Mouse (Mus musculus) midbrain, embryonic 16.5 days (tissue): Measurements from ENCODE around the gene Gm20388. TPM values are rescaled to one million over a fixed set of nuclear protein-coding genes. Genes with fewer than 3 reads are reported as not detected.

Source experiments
- ATAC-seq: fragments of 200-750 bp; cut with Nextera tagmentation; 2 replicates; pipeline ENCODE4 v1.8.0; 2017; ENCODE audit warnings: moderate TSS enrichment
- H3K27ac ChIP-seq: fragments of 300-500 bp; sonication (generic); 2 replicates; pipeline ENCODE4 v1.5.1; 2014; ENCODE audit warnings: mild to moderate bottlenecking, low read length, mixed read lengths
- H3K27me3 ChIP-seq: fragments of 300-500 bp; sonication (generic); 2 replicates; pipeline ENCODE4 v1.6.1; 2014; ENCODE audit warnings: low read depth, low read length, mixed read lengths; ENCODE audit not compliant: control insufficient read depth, insufficient read depth
- H3K36me3 ChIP-seq: fragments of 300-500 bp; sonication (generic); 2 replicates; pipeline ENCODE4 v1.6.1; 2014; ENCODE audit warnings: mild to moderate bottlenecking, low read length, moderate library complexity, mixed read lengths; ENCODE audit not compliant: control insufficient read depth, insufficient read depth
- H3K4me1 ChIP-seq: fragments of 300-500 bp; sonication (generic); 2 replicates; pipeline ENCODE4 v1.6.1; 2014; ENCODE audit warnings: mild to moderate bottlenecking, low read length, mixed read lengths; ENCODE audit not compliant: control insufficient read depth, insufficient read depth
- H3K4me2 ChIP-seq: fragments of 300-500 bp; sonication (generic); 2 replicates; pipeline ENCODE4 v1.6.1; 2014; ENCODE audit warnings: mild to moderate bottlenecking, low read length, mixed read lengths
- H3K4me3 ChIP-seq: fragments of 300-500 bp; sonication (generic); 2 replicates; pipeline ENCODE4 v1.5.1; 2014; ENCODE audit warnings: low read depth, mild to moderate bottlenecking, low read length, moderate library complexity, mixed read lengths
- H3K9ac ChIP-seq: fragments of 300-500 bp; sonication (generic); 2 replicates; pipeline ENCODE4 v1.6.1; 2014; ENCODE audit warnings: low read depth, low read length, mixed read lengths
- H3K9me3 ChIP-seq: fragments of 300-500 bp; sonication (generic); replicated peaks from 2 replicates; pipeline ENCODE4 v1.6.1; 2014; ENCODE audit warnings: mild to moderate bottlenecking, low read length, mixed read lengths; ENCODE audit not compliant: control insufficient read depth, poor library complexity, severe bottlenecking
- WGBS: fragments of 180-500 bp; shearing (Covaris S2); extraction: QIAGEN DNeasy Blood & Tissue Kit; methylation state at CpG from one replicate; pipeline ENCODE4 v1.1.7; 2014; 5-methylcytosine and 5-hydroxymethylcytosine counted together
- polyA plus RNA-seq: library from polyadenylated mRNA; unstranded; fragments of >200 nt; fragmentation: Nextera tagmentation; extraction: Ambion mirVana; gene quantifications from 2 replicates; pipeline ENCODE4 v1.2.1, GENCODE M21; 2015

The Gm20388 gene
- polyA plus RNA-seq, 1 experiment from 2014 or later: 7.5 TPM

DNA sequence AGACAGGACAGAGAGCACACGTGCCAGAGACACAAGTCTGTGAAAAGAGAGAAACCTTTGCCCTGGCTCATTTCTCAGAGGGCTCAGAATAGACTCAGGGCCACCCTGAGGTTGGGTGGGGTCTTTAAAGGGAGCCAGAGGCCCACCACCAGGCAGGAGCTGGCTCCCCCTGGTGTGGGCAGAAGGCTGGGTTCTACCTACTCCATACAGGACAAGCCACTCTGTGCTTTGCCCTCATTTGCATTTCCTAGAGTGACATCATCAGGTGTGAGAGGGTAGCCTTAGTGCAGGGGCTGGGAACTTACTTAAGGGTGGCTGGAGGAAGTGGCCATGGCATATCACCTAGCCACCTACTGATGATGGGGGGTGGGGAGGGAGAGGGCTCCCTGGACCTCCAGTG lies 2145.5 kb downstream of the Gm20388 start:
- no peaks in the 10 kb centered on the region for H3K36me3 ChIP-seq
- 57% methylated on average over 1 of the region's 1 CpGs for WGBS
- no peaks in the 10 kb centered on the region for H3K27me3 ChIP-seq
- H3K4me1 ChIP-seq: peaks cover 4% of the 10 kb centered on the region; the same call in 1 of the 2 replicates
- no peak overlapping the region for H3K27ac ChIP-seq
- H3K4me2 ChIP-seq: no peak overlapping the region
- H3K4me3 ChIP-seq: no peak overlapping the region
- H3K9me3 ChIP-seq: no peaks in the 10 kb centered on the region
- H3K9ac ChIP-seq: no peak overlapping the region
- no peak for ATAC-seq

DNA sequence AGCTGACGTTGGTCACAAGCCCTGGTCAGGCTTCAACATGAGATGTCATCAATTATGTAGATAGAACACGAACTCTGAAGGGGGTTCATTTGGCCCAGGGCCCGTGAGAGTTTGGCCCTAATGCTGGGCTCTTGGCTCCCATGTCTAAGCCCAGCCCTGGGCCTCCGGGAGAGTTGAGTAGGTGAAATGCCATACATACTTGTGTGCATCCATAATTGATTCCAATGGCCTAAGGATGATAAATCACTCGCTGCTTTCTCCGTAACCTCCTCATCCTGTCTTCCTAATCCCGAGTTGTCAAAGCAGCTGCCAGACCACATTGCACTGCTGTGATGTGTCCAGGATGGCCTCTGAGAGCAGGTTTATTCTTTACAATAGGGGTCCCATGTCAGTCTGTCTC lies 2146.2 kb downstream of the Gm20388 start:
- Histone ChIP-seq H3K9ac (no peak overlapping the region), H3K27me3 (no peaks in the 10 kb centered on the region), H3K27ac (no peak overlapping the region), H3K36me3 (no peaks in the 10 kb centered on the region), H3K4me3 (no peak overlapping the region), H3K4me1 (peaks cover 4% of the 10 kb centered on the region; the same call in 1 of the 2 replicates), H3K9me3 (no peaks in the 10 kb centered on the region), H3K4me2 (no peak overlapping the region)
- WGBS: 88% methylated on average over 7 of the region's 7 CpGs
- ATAC-seq: no peak

DNA sequence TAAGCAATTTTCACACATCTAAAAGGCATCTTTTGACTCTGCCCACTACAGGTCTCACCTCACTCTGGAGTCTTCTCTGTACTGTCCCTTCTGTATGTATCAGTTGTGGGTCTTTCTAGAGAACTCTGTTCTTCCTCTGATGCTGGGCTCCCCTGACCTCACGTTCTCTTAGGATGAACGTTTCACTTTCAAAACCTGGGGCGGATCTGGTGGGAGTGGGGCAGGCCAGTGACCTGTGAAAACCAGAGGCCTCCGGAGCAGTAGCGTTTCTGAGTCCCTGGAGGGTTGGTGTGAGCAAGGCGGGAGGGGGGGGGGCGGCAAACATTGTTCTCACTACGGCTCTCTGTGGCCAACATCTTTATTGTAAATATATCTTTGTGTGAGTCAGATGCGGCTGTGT lies 2147.9 kb downstream of the Gm20388 start:
- Histone ChIP-seq H3K27ac (no peak overlapping the region), H3K36me3 (no peaks in the 10 kb centered on the region), H3K27me3 (no peaks in the 10 kb centered on the region), H3K4me3 (no peak overlapping the region), H3K4me2 (no peak overlapping the region), H3K9ac (no peak overlapping the region), H3K9me3 (no peaks in the 10 kb centered on the region), H3K4me1 (peaks cover 4% of the 10 kb centered on the region; the same call in 1 of the 2 replicates)
- ATAC-seq: no peak
- 57% methylated on average over 9 of the region's 9 CpGs for WGBS

DNA sequence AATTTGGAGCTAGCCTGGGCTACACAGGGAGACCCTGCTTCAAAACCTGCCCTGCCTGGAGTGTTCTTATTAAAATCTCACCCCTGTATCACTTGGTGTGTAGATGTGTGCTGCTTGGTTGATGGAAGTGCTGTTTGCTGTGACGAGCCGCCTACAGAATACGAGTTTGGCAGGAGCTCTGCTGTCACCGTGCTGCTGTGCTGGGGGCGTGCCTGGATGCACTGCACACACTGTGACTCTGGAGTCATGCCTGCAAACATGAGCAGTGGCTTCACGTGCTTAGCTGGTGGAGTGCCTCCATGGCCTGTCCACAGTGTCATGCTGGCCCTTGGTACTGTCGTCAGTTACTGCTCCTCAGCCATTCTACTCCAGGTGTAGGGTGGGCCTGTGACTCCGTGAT lies 2148.3 kb downstream of the Gm20388 start:
- no peak for ATAC-seq
- Histone ChIP-seq H3K9me3 (no peaks in the 10 kb centered on the region), H3K4me3 (no peak overlapping the region), H3K27ac (no peak overlapping the region), H3K36me3 (no peaks in the 10 kb centered on the region), H3K9ac (no peak overlapping the region), H3K4me1 (peaks cover 4% of the 10 kb centered on the region; the same call in 1 of the 2 replicates), H3K27me3 (no peaks in the 10 kb centered on the region), H3K4me2 (no peak overlapping the region)
- 75% methylated on average over 8 of the region's 8 CpGs for WGBS

DNA sequence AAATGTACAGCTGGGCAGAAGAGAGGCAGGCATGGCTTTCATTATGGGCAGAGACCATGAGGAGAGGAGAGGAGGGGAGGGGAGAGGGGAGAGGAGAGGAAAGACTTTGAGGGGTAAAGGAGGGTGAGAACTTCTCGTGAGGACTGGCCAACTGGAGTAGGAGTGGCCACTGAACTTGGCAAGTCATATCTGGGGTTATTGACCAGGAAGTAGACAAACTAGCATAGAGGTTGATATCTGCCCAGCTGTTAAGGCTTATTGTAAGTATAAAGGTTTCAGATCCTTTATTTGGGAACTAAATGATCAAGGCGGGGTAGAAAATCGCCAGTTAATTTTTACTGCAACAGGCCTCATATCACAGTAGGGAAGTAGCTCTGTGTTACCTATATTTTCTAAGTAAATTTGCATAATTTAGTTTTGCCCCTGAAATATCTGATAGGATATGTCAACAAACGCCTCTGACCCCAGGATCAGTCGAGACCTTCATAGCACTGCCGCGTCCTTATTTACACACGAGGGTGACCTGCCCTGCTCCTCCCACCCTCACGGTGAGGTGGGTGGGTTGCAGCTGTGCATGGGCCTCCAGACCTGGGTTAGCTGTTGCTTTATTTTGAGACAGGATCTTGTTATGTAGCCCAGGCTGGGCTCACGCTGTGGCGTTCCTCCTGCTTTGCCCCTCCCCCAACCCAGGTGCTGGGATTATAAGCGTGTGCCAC lies 2152.0 kb downstream of the Gm20388 start:
- no peak overlapping the region for H3K27ac ChIP-seq
- H3K4me3 ChIP-seq: no peak overlapping the region
- 86% methylated on average over 12 of the region's 12 CpGs for WGBS
- H3K36me3 ChIP-seq: no peaks in the 10 kb centered on the region
- H3K4me2 ChIP-seq: no peak overlapping the region
- ATAC-seq: no peak
- no peak overlapping the region for H3K9ac ChIP-seq
- H3K27me3 ChIP-seq: no peaks in the 10 kb centered on the region
- H3K9me3 ChIP-seq: no peaks in the 10 kb centered on the region
- H3K4me1 ChIP-seq: no peaks in the 10 kb centered on the region

DNA sequence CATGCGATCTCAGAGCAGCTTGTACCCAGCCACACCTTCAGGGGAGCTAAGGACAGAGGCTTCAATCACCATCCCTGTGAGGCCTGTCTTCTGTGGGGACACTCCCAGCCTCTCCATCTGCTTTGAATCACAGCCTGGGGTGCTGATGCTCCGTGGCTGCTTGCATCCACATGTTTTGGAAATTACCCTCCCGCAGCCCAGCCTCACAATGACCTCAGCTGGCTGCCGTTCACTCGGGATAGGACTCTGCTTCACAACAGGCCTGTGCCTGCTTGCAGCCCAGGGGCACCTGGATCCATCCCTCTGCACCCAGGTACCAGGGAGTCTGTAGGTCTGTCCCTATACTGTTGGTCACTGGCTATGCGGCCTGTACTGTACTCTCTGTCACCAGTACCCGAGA lies 2153.7 kb downstream of the Gm20388 start:
- H3K27me3 ChIP-seq: no peaks in the 10 kb centered on the region
- no peaks in the 10 kb centered on the region for H3K36me3 ChIP-seq
- H3K9me3 ChIP-seq: no peaks in the 10 kb centered on the region
- no peak overlapping the region for H3K4me2 ChIP-seq
- no peaks in the 10 kb centered on the region for H3K4me1 ChIP-seq
- no peak overlapping the region for H3K4me3 ChIP-seq
- H3K9ac ChIP-seq: no peak overlapping the region
- H3K27ac ChIP-seq: no peak overlapping the region
- 75% methylated on average over 7 of the region's 7 CpGs for WGBS
- no peak for ATAC-seq

DNA sequence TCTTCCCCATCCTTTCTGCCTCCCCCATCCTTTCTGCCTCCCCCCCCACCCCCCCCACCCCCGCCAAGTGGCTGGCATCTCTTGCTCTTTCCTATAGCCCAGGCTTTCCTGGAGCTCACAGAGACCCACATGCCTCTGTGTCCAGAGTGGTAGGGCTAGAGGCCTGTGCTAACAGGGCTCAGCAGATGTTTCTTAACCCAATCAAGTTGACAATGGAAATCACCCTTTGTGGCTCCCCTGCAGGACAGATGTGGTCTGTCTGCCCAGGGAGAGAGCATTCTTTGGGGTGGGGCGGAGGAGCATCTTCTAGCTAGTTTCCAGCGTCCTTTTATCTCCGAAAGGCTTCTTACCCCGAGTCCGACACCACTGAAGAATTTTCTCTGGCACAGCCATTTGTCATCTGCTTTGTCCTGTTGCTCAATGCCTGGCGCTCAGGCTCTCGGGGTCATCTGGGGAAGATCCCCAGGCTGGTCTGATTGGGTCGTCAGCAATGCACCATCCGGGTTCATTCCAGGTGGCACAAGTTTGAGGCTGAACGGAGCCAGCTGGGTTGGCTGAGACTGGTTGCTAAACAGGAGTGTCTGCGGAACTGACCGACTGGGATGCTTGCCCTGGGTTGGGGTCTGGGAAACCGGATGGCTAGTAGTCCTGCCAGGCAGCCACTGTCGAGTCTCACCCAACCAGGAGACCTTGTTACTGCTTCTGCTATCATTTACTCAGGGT lies 2157.3 kb downstream of the Gm20388 start:
- Histone ChIP-seq H3K4me3 (no peak overlapping the region), H3K9ac (no peak overlapping the region), H3K9me3 (no peaks in the 10 kb centered on the region), H3K27ac (no peak overlapping the region), H3K36me3 (no peaks in the 10 kb centered on the region), H3K4me2 (no peak overlapping the region), H3K4me1 (no peaks in the 10 kb centered on the region), H3K27me3 (no peaks in the 10 kb centered on the region)
- WGBS: 71% methylated on average over 15 of the region's 15 CpGs
- no peak for ATAC-seq

DNA sequence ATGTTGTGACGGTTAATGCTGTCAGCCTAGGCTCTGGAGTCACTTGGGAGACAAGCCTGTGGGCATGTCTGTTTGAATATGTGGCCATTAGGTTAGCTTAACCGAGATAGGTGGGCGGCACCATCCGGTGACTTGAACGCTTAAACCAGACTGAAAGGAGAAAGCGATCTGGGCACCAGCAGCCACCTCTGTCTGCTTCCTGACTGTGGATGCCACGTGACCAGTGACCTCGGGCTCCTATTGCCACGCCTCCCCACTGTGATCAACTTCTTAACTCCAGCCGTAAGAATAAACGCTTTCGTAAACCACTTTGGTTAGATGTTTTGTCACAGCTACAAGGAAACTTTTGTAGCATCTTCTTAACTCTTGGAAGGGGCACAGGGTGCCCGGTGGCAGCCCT lies 2158.0 kb downstream of the Gm20388 start:
- H3K4me3 ChIP-seq: no peak overlapping the region
- H3K4me1 ChIP-seq: no peaks in the 10 kb centered on the region
- H3K9me3 ChIP-seq: no peaks in the 10 kb centered on the region
- no peak overlapping the region for H3K9ac ChIP-seq
- H3K36me3 ChIP-seq: no peaks in the 10 kb centered on the region
- no peak overlapping the region for H3K4me2 ChIP-seq
- no peak overlapping the region for H3K27ac ChIP-seq
- no peak for ATAC-seq
- 80% methylated on average over 13 of the region's 13 CpGs for WGBS
- H3K27me3 ChIP-seq: no peaks in the 10 kb centered on the region

DNA sequence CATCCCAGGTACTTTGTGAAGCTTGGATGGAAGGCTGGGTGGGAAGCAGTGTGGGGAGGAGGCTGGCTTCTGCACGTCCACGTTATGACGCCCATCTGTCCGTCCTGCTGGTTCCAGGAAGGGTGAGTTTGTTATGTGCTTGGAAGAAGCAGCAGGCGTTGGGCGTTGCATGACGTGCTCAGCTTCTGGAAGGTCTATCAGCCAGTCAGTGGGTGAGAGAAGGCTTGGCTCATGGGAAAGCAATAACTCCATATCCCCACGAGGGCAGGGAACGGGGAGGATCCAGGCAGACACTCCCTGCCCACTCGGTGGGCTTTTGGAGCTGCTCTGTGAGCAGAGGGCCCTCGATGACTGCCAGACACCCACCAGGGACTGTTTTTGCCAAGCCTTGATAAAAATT lies 2158.6 kb downstream of the Gm20388 start:
- H3K27me3 ChIP-seq: no peaks in the 10 kb centered on the region
- no peak overlapping the region for H3K9ac ChIP-seq
- H3K9me3 ChIP-seq: no peaks in the 10 kb centered on the region
- ATAC-seq: no peak
- 91% methylated on average over 11 of the region's 11 CpGs for WGBS
- H3K4me2 ChIP-seq: no peak overlapping the region
- no peak overlapping the region for H3K4me3 ChIP-seq
- no peaks in the 10 kb centered on the region for H3K4me1 ChIP-seq
- no peak overlapping the region for H3K27ac ChIP-seq
- H3K36me3 ChIP-seq: no peaks in the 10 kb centered on the region
